Mouse (Mus musculus) CH12.LX (cell line): Measurements from ENCODE around the gene Fam69a. TPM values are rescaled to one million over a fixed set of nuclear protein-coding genes. Genes with fewer than 3 reads are reported as not detected.

Experiments
- DNase-seq: peaks from one replicate; pipeline ENCODE4 v3.0.0-alpha.2; 2013; ENCODE audit errors: extremely low read depth
- H3K27ac ChIP-seq: 2 replicates; pipeline ENCODE4 v1.5.1; 2012; ENCODE audit warnings: low read depth, mild to moderate bottlenecking, control low read depth, moderate library complexity; ENCODE audit not compliant: insufficient read depth
- H3K27me3 ChIP-seq: replicated peaks from 2 replicates; pipeline ENCODE3; 2012; ENCODE audit warnings: inconsistent platforms
- H3K36me3 ChIP-seq, 2 experiments: replicated peaks in 1 of 2; 2 replicates each; pipeline versions ENCODE3 to v1.6.1; 2012; ENCODE audit warnings: inconsistent platforms in 1 of 2, low read length in 1 of 2, mild to moderate bottlenecking in 1 of 2, mixed read lengths in 1 of 2, moderate library complexity in 1 of 2; ENCODE audit not compliant: control insufficient read depth in 1 of 2, insufficient read depth in 1 of 2
- H3K4me1 ChIP-seq, 2 experiments: 2 replicates each; pipeline ENCODE4 v1.6.1; 2012; ENCODE audit warnings: inconsistent platforms in 1 of 2, moderate library complexity in 1 of 2; ENCODE audit not compliant: insufficient read depth in 2 of 2, control insufficient read depth in 1 of 2
- H3K4me2 ChIP-seq: 2 replicates; pipeline ENCODE4 v1.6.1; 2012; ENCODE audit warnings: low read depth, mild to moderate bottlenecking, control low read depth; ENCODE audit not compliant: poor library complexity, insufficient read depth, severe bottlenecking
- H3K4me3 ChIP-seq, 3 experiments: fragments of 150-350 bp in 1 of 3; sonication (generic) in 1 of 3; replicated peaks in 1 of 3; 2 replicates each; pipeline versions ENCODE3 to v1.5.1; 2011 to 2012; ENCODE audit warnings: low read depth in 2 of 3, low read length in 2 of 3, mild to moderate bottlenecking in 2 of 3, moderate library complexity in 2 of 3, control low read depth in 1 of 3, improper control_type of control experiment in 1 of 3, inconsistent platforms in 1 of 3, mixed read lengths in 1 of 3; ENCODE audit not compliant: poor library complexity in 1 of 3
- H3K79me2 ChIP-seq: replicated peaks from 2 replicates; pipeline ENCODE4 v1.6.1; 2012; ENCODE audit warnings: mild to moderate bottlenecking, moderate library complexity; ENCODE audit not compliant: control insufficient read depth, poor library complexity, insufficient read depth, severe bottlenecking; ENCODE audit errors: extremely low read depth
- H3K9ac ChIP-seq: 2 replicates; pipeline ENCODE4 v1.6.1; 2012; ENCODE audit warnings: low read depth, mild to moderate bottlenecking, control low read depth, moderate library complexity; ENCODE audit not compliant: insufficient read depth
- H3K9me3 ChIP-seq: replicated peaks from 2 replicates; pipeline ENCODE3; 2012; ENCODE audit warnings: low read length, inconsistent platforms, mixed read lengths
- BHLHE40 ChIP-seq: IDR thresholded peaks from 2 replicates; pipeline ENCODE4 v1.6.1; 2011; ENCODE audit warnings: mild to moderate bottlenecking, low read depth, low read length, improper control_type of control experiment
- CTCF ChIP-seq, 2 experiments: IDR thresholded peaks in 1 of 2; conservative IDR thresholded peaks in 1 of 2; 2 replicates each; pipeline ENCODE4 v1.5.1; 2011 to 2012; ENCODE audit warnings: low read depth in 2 of 2, low read length in 2 of 2, improper control_type of control experiment in 1 of 2, inconsistent platforms in 1 of 2, mild to moderate bottlenecking in 1 of 2, moderate library complexity in 1 of 2
- ELF1 ChIP-seq: IDR thresholded peaks from 2 replicates; pipeline ENCODE4 v1.6.1; 2014; ENCODE audit warnings: low read depth, mild to moderate bottlenecking, inconsistent platforms, low read length, improper control_type of control experiment
- EP300 ChIP-seq: IDR thresholded peaks from 2 replicates; pipeline ENCODE4 v1.6.1; 2011; ENCODE audit warnings: low read length, improper control_type of control experiment
- HCFC1 ChIP-seq: IDR thresholded peaks from 2 replicates; pipeline ENCODE4 v1.6.1; 2012; ENCODE audit warnings: low read depth, mild to moderate bottlenecking, inconsistent platforms, low read length, improper control_type of control experiment
- KAT2A ChIP-seq: IDR thresholded peaks from 2 replicates; pipeline ENCODE4 v1.6.1; 2012; ENCODE audit warnings: low read length, improper control_type of control experiment, inconsistent platforms; ENCODE audit not compliant: insufficient replicate concordance
- MAFK ChIP-seq: IDR thresholded peaks from 2 replicates; pipeline ENCODE4 v1.6.1; 2011; ENCODE audit warnings: low read length, improper control_type of control experiment; ENCODE audit not compliant: insufficient replicate concordance
- MAX ChIP-seq: IDR thresholded peaks from 2 replicates; pipeline ENCODE4 v1.6.1; 2011; ENCODE audit warnings: low read length, improper control_type of control experiment
- MAZ ChIP-seq: IDR thresholded peaks from 2 replicates; pipeline ENCODE4 v1.6.1; 2012; ENCODE audit warnings: low read depth, mild to moderate bottlenecking, inconsistent platforms, low read length, improper control_type of control experiment, moderate library complexity
- MXI1 ChIP-seq: IDR thresholded peaks from 2 replicates; pipeline ENCODE4 v1.6.1; 2011; ENCODE audit warnings: mild to moderate bottlenecking, low read depth, low read length, improper control_type of control experiment
- MYC ChIP-seq: IDR thresholded peaks from 2 replicates; pipeline ENCODE4 v1.6.1; 2011; ENCODE audit warnings: low read depth, mild to moderate bottlenecking, improper control_type of control experiment, low read length
- NRF1 ChIP-seq: IDR thresholded peaks from 2 replicates; pipeline ENCODE4 v1.6.1; 2014; ENCODE audit warnings: low read depth, mild to moderate bottlenecking, inconsistent platforms, low read length, improper control_type of control experiment, moderate library complexity
- PAX5 ChIP-seq: IDR thresholded peaks from 2 replicates; pipeline ENCODE4 v1.6.1; 2012; ENCODE audit warnings: low read length, inconsistent platforms, mixed read lengths
- POLR2AphosphoS2 ChIP-seq: IDR thresholded peaks from 2 replicates; pipeline ENCODE4 v1.6.1; 2011; ENCODE audit warnings: low read depth, low read length, improper control_type of control experiment
- RAD21 ChIP-seq: IDR thresholded peaks from 2 replicates; pipeline ENCODE4 v1.6.1; 2011; ENCODE audit warnings: low read depth, mild to moderate bottlenecking, low read length, improper control_type of control experiment, moderate library complexity
- RCOR1 ChIP-seq: conservative IDR thresholded peaks from 2 replicates; pipeline ENCODE4 v1.6.1; 2012; ENCODE audit warnings: low read depth, mild to moderate bottlenecking, inconsistent platforms, low read length, improper control_type of control experiment
- SIN3A ChIP-seq: IDR thresholded peaks from 2 replicates; pipeline ENCODE4 v1.6.1; 2012; ENCODE audit warnings: low read length, improper control_type of control experiment, inconsistent platforms
- SMC3 ChIP-seq: IDR thresholded peaks from 2 replicates; pipeline ENCODE4 v1.6.1; 2011; ENCODE audit warnings: low read depth, low read length, improper control_type of control experiment
- TBP ChIP-seq: conservative IDR thresholded peaks from 2 replicates; pipeline ENCODE4 v1.6.1; 2011; ENCODE audit warnings: low read depth, low read length, improper control_type of control experiment
- TCF12 ChIP-seq: IDR thresholded peaks from 2 replicates; pipeline ENCODE4 v1.6.1; 2014; ENCODE audit warnings: low read depth, mild to moderate bottlenecking, inconsistent platforms, low read length, improper control_type of control experiment
- UBTF ChIP-seq: IDR thresholded peaks from 2 replicates; pipeline ENCODE4 v1.6.1; 2012; ENCODE audit warnings: low read depth, mild to moderate bottlenecking, inconsistent platforms, low read length, improper control_type of control experiment, moderate library complexity
- USF1 ChIP-seq: IDR thresholded peaks from 2 replicates; pipeline ENCODE4 v1.6.1; 2014; ENCODE audit warnings: low read depth, mild to moderate bottlenecking, inconsistent platforms, low read length, improper control_type of control experiment
- ZKSCAN1 ChIP-seq: IDR thresholded peaks from 2 replicates; pipeline ENCODE4 v1.6.1; 2012; ENCODE audit warnings: low read depth, inconsistent platforms, low read length, improper control_type of control experiment, borderline replicate concordance
- dilution Hi-C: fragments of 300-500 bp; cut with MboI; formaldehyde crosslinking; loops from 2 replicates; pipeline ENCODE4 v1.14.3; 2020; ENCODE audit warnings: low sequenced_read_pairs; ENCODE audit not compliant: extremely low pct_unique_long_range_greater_than_20kb, extremely low pct_ligation_motif_present
- in situ Hi-C: fragments of 300-500 bp; cut with MboI; formaldehyde crosslinking; loops from 3 replicates; pipeline ENCODE4 v1.14.3; 2019; ENCODE audit warnings: low sequenced_read_pairs, low pct_ligation_motif_present, low pct_unique_long_range_greater_than_20kb, mixed read lengths
- polyA plus RNA-seq: library from polyadenylated mRNA; unstranded; fragments of >175 nt; gene quantifications from 2 replicates; pipeline ENCODE4 v1.2.1, GENCODE M21; 2012; ENCODE audit warnings: low read depth; ENCODE audit not compliant: insufficient read length
- total RNA-seq, 2 experiments: library from RNA; depleted of rRNA; stranded (reverse); fragments of 300-350 nt in 1 of 2; fragments of >200 nt in 1 of 2; gene quantifications; 2 replicates each; pipeline ENCODE4 v1.2.3; 2012 to 2014

Fam69a gene
- total and polyA plus RNA-seq, 3 experiments, result 4.2 to 14.2 (median 6.5) TPM

GRCm38 (mm10) chr5:107986255-107986966, 474 bp downstream of the Fam69a start:
- peak overlapping the region; percentile 80 to 94 (median 86) for H3K4me3 ChIP-seq
- H3K4me2 ChIP-seq, result peak overlapping the region; percentile 94
- peaks cover 8 to 29% of the 10 kb centered on the region in 2 experiments; a peak in 3 of 4 replicates for H3K4me1 ChIP-seq
- peak; percentile 86 for DNase-seq
- TF ChIP-seq MAZ (no peak), MXI1 (peak; percentile 90), USF1 (no peak), SIN3A (peak; percentile 86), SMC3 (peak; percentile 93), TCF12 (0 out of 2 replicates have a peak, but pooled peaks have one; percentile 1), ZKSCAN1 (no peak), RAD21 (peak; percentile 73), POLR2AphosphoS2 (no peak), MYC (peak; percentile 82), UBTF (0 out of 2 replicates have a peak, but pooled peaks have one; percentile 51), CTCF (conservative IDR thresholded peaks at IDR 0.05 in 1 of 2, IDR thresholded peaks at IDR 0.05 in 1 of 2; ENCODE audit: low read depth in 2 of 2, low read length in 2 of 2) (peak in 1 of 2 experiments; percentile 87; a peak in 2 of 4 replicates), MAX (peak; percentile 49; the same call in 1 of the 2 replicates), BHLHE40 (peak; percentile 30; the same call in 1 of the 2 replicates)
- H3K36me3 ChIP-seq, result no peaks in the 10 kb centered on the region
- 0 out of 2 replicates have a peak, but pooled peaks cover 3% of the 10 kb centered on the region for H3K79me2 ChIP-seq
- dilution Hi-C loops (no loop called here), in situ Hi-C loops (loop anchor here (5.0 kb wide), 1 partner anchor 64 kb away; no protein-coding TSS in a partner anchor)
- H3K27me3 ChIP-seq, result no peaks in the 10 kb centered on the region
- H3K9ac ChIP-seq, result peak overlapping the region; percentile 59
- no peaks in the 10 kb centered on the region for H3K9me3 ChIP-seq
- H3K27ac ChIP-seq, result peak overlapping the region; percentile 50

- TF ChIP-seq EP300 (no peak), ELF1 (no peak), TBP (no peak), CTCF (conservative IDR thresholded peaks at IDR 0.05 in 1 of 2, IDR thresholded peaks at IDR 0.05 in 1 of 2; ENCODE audit: low read depth in 2 of 2, low read length in 2 of 2) (no peak), MXI1 (no peak), HCFC1 (no peak), RCOR1 (no peak), NRF1 (no peak), KAT2A (no peak), PAX5 (no peak), MAFK (no peak)
- Histone ChIP-seq H3K9ac (no peak overlapping the region), H3K79me2 (0 out of 2 replicates have a peak, but pooled peaks cover 3% of the 10 kb centered on the region), H3K9me3 (no peaks in the 10 kb centered on the region), H3K4me3 (no peak overlapping the region), H3K36me3 (no peaks in the 10 kb centered on the region), H3K4me1 (peaks cover 4 to 51% of the 10 kb centered on the region in 2 experiments; a peak in 3 of 4 replicates), H3K4me2 (no peak overlapping the region), H3K27me3 (no peaks in the 10 kb centered on the region), H3K27ac (no peak overlapping the region)
- in situ Hi-C loops (no loop called here), dilution Hi-C loops (no loop called here)
- DNase-seq, result no peak
Measured at GRCm38 (mm10) chr5:107983946-107984345, 2.9 kb downstream of the Fam69a start.
